Mouse (Mus musculus) spleen, postnatal 4 days (tissue): ENCODE results near the gene Stom.

Source experiments
- DNase-seq, 2 experiments: peaks; one replicate each; pipeline ENCODE4 v3.0.0; 2022; ENCODE audit warnings: low spot score in 2 of 2

Gene Stom

DNA sequence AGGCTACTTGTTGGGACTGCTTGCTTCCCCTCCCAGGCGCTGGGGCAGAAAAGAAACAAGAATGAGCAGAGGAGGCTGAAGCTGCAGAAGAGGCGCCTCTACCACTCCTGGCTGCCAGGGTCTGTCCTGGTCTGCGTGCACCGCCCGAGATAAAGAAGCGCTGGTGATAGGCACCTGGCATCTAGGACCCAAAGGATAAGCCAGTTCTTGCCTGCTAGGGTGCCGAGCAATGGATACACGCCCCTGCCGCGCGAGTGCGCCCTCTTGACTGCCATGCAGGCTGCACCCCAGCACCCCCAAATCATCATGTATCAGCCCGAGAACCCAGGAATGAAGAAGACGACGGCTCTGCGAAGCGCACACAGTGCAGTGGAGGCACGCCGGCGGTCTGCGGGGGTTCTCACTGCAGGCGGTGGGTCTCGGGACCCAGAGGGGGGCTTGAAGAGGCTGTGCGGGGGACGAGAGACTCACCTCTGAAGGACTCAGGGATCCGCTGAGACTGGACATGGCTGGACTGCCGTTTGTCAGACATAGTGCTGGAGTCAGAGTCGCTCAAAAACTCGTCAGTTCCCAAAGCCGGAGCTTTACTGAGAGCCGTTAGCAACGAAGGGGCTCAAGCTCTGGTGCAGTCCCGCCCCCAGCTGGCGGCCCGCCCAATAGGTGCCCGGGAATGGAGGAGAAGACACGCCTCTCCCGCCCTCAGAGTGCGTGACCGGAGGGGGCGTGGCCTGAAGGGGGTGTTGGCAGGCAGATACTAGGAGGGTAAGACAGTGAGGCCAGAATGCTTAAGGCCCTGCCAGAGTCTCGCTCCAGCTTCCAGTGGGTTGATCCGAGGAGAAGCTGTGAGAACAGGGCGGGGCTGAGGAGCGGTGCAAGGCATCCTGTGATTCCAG, at the start of gene Stom:
Gene Stom, minus strand, starts transcription at position 589 of the 893 bp plus-strand sequence.
- peak; percentile 100 for DNase-seq

DNA sequence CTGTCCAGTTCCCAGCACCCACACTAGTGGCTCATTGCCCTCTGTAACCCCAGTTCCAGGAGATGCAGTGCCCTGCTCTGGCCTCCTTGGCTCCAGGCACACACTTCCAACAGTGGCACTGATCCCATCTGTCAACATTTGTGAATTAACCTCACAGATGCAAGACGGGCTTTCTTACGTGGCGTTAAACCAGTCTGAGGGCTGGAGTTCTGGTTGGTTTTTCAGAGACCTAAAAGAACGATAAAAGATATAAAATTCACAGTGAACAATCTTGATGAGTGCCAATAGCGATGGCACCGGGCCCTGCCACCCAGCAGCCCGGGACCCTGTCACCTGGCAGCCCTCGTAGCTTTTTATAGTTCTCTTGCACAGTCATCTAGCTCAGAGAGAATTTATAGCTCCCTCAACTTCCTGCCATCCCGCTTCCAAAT, 48.7 kb upstream of the Stom start:
- no peak for DNase-seq

DNA sequence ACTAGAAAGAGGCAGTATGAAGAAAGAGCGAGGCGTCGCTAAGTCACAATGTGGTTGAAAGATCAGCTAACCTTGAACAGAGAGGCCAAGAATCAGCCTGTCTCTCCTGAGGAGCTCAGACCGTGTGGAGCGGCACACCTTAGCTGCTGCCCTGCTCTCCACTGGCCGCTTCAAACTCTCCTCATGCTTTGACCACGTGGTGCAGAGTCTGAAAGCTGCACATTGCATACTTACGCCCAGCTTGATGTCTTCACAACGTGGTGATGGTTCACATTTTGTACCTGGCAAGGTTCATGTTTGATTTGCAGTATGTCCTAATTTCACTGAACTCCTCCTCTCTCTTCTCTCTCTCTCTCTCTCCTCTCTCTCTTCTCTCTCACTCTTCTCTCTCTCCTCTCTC, 42.5 kb upstream of the Stom start:
- peak in 1 of 2 experiments; percentile 37 for DNase-seq

DNA sequence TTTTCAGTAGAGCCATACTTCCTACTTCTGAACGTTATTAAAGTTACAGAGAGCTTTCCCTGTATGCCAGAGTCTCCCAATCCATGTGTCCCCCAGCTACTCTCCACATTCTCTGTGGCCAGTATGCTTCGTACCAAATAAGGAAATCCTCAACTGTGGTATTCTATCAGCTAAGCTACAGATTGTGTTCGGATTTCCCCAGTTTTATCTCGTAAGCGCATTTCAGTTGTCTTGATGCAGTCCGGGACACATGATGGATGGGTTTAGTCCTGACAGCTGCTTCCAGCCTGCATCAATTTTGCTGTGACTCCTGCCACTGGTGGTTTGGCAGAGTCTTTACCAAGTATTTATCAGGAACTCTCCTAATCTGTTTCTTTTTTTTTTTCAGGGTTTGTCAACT, 40.8 kb upstream of the Stom start:
- peak in 1 of 2 experiments; percentile 46 for DNase-seq

DNA sequence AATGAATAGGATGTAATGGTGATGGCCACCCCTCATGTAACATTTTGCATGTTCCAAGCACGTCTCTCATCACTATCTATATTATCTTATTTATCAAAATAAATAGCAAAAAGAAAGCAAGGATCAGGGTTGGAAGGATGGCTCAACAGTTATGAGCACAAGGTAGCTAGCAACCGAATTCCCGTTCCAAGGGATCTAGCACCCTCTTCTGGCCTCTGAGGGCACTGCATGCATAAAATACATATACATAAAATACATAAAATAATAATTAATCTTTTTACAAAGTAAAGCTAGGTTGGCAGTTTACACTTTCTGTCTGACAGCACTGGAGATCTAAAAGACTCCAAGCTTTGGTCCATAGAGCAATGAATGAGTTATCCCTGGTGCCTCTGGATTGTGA, 36.2 kb upstream of the Stom start:
- DNase-seq = peak; percentile 51 to 80

DNA sequence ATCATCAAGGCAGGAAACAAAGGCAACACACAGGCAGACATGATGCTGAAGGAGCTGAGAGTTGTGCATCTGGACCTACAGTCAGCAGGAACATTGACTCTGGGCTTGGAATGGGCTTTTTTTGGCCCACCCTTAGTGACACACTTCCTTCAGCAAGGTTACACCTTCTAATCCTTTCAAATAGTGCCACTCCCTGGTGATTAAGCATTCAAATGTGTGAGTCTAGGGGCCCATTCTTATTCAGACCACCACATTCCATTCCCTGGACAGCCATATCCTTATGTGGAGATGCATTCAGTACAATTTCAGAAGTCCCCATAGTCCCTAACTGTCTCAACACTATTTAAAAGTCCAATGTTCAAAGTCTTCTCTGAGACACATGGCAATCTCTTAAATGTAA, 33.9 kb upstream of the Stom start:
- no peak for DNase-seq

DNA sequence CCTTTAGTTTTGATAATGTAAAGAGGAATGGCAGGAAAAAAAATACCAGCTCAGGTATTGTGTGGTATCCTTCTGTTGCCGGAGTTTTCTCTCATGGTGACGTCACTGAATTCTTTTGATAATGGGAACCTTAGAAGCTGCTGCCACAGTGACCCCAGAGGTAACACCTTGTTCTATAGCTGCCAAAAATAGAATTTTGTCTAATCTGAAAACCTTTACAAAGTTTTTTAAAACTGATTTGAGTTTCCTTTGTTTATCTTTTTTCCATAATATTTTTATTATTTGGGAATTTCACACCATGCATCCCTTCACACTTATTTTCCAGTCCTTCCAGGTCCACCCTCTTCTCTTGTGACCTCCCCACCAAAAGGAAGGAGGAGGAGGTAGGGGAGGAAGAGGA, 30.9 kb upstream of the Stom start, which contains the start of gene 4930568D16Rik:
Gene 4930568D16Rik, minus strand, starts transcription at position 101 of the 400 bp plus-strand sequence.
- no peak for DNase-seq

DNA sequence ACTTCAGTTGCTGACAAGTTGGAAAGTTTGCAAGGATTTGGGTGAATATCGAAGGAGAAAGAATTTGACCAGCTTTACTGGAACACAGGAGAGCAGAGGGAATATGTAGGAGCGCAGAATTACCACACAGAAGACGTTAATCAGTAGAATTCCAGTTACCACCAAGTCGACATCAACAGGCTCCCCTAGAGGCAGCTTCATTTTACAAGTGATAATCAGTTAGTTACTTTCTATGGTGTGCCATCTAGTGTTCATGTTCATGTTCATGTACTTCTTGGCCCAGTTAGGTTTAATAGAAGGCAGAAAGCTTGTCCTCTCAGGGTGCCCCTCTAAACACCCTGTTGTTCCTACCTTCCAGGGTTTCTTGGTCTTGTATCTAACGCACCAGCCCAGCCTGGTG, 12.4 kb upstream of the Stom start:
- no peak for DNase-seq

DNA sequence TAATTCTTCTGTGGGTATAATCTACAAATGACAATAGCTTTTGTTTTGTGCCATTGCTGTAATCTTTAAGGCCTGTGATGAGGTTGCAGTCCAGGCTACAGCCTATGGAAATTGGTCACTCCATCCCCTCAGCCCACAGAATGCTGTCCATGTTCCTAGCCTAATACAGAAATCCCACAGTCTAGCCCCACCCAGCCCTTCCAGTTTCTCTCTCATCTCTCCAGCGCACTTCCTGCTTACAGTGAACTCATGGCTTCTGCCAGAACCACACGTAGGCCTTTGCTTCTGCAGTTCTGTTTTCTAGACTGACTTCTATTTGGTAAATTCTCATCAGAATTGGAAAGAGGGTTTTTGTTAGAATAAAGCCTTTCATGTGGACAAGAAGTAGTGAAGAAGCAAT, 9.2 kb upstream of the Stom start:
- peak in 1 of 2 experiments; percentile 51 for DNase-seq

DNA sequence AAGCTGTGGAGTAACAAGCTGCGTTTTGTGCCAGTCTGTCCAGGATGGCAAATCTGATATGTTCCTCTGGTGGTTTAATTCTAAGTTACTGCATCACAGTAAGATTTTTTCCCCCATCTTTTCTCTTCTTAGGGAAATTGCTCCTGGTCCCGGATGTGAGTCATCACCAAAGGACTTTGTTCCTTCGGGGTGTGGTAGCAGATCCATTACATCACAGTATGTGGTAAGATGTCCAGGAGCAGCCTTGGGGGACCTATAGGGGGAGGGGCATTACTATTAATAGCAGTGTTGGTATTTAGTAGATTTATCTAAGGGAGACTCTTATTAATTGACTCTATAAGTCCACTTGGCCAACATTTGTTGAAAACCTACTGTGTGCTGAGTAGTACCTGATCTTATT, 5.8 kb upstream of the Stom start:
- no peak for DNase-seq

DNA sequence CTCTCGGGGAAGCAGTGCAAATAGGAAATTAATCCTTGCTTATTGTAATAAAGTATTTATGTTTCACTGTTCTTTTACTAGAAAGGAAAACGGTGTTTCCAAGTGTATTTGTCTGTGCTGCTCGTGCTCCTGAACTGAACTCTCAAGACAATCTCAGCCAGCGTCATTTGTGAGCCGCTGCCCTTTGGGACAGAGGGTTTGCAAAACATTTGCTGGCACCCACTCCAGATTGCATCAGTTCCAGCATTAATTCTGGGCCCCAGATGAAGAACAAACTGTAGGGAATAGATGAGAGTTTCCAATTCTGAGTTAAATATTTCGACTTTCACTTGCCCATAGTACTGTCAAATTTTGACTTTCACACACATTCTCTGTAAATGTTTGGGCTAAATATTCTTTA, 1.9 kb upstream of the Stom start:
- DNase-seq = no peak

DNA sequence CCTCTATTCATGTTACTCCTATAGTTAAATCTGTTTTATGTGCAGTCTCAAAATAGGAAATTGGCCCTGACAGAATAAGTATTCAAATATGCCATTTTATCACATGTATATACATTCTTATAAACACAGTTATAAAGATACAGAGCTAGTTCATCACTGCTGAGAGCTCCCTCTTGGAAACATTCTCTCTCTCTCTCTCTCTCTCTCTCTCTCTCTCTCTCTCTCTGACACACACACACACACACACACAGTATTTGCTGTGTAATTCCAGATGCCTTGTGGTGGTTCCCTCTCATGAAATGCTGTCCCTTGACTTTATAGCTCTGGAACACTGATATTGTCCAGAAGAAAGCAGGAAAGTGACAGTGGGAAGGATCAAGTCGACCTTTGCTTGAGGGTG, 1.3 kb upstream of the Stom start:
- no peak for DNase-seq

DNA sequence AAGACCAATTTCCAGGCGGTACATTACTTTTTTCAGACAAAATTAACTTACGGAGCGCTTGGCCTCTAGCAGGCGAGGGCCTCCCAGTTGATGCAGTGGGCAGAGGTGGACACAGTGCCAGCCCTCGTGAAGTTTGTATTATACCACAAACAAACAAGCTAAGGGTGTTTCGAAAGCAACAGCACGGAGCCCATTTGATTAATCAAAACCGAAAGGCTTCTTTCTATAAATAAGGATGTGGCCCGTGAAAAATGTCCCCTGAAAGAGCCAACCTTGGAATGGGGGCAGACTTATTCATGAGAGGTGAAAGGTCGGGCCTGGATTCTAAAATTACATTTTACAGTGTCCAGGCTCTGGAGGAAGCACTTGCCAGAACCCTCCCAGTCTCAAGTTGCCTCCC, 643 bp upstream of the Stom start:
- DNase-seq = peak in 1 of 2 experiments; percentile 66

DNA sequence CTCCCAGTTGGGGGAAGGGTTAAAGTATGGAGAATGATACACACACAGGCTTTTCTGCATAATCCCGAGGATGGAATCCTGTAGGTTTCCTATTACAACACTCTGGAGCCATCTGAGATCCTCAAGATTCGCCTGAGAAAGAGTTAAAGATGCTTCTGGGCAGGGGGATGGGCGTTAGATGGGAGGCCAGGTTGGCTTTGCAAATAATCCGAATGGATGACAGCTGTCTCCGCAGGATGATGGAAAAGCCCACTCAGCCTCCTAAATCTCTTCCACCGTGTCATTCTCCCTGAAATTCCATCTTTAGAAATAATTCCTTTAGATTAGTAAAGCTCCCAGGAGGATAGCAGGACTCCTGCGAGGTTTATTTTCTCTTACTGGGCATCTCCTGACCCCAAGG, 1.2 kb downstream of the Stom start:
- DNase-seq = no peak

DNA sequence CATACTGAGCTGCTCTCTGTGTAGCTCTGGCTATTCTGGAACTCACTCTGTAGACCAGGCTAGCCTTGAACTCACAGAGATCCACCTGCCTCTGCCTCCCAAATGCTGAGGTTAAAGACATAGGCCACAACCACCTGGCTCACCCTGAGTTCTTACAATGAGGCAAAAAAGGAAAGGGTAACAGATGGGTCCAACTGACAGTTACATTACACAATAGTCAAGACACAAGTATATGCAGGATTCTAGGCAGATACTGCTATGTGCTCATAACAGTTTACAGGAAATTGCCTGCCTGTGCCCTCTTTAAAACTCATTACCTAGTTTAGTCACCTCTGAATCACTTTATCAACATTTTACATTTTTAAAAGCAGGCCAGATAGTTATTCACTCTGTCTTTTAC, 3.1 kb downstream of the Stom start:
- no peak for DNase-seq

DNA sequence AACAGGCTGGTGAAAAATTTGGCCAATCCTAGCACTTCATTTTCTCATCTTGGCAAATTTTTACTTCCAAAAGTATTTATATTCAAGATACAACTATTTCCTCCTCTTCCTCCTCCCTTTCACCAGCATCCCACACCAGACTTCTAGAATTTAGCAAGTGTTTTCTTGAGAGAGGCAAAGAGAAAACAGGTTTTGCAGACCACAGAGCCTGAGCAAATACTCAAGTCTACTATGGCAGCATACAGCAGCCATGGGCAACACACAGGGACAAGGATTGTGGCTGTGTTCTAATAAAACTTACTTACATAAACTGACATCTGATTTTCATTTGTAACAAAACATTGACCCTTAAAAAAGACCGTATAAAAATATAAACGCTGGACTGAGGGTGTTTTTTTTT, 5.6 kb downstream of the Stom start:
- DNase-seq = no peak

DNA sequence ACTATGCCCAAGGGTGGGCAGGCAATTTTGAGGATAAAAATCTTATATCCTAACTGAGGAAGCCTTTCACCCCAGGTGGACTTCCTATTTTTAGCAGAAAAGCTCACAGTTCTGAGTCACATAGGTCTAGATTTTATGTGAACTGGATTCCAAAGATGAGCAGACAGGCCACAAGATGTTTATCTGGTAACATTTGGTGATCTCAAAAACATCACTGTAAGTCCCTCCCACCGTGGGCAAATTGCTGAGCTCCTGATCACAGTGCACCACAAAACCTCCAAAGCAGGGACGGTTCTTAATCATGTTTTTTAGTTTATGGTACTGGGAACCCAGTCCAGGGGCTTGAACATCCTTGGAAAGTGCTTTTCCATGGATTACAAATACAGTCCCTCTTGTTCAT, 7.7 kb downstream of the Stom start:
- DNase-seq = no peak

DNA sequence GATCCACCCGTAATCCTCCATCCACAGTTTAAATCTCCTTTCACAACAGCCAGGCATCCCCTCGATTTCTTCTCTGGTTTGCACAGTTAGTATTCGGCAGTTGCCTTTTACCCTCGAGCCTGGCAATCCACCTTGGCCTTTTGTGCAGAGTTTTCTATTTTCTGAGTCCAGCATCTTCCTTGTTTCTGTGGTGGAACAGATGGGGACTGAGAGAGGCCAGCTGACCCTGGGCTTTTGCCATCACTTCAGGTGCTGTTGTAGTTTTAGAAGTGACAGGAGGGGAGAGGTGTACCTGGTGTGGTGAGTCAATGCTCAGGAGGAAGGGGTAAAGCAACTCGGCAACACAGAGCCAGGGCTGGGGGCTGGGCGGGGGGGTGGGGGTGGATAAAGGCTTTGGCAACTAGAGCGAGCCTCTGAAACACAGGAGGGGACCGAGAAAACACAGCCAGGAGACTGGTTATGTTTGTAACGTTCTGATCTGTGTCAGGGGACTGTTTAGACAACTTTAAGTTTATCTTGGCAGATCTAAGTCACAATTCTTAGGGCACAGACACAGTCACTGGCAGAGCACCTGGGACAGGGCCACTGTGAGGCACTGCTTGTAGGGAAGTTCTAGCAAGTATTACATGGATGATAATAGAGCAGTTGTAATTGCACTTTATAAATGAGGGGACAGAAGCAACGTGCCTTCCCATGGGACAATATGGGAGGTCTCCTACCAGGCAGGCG, 8.5 kb downstream of the Stom start:
- no peak for DNase-seq

DNA sequence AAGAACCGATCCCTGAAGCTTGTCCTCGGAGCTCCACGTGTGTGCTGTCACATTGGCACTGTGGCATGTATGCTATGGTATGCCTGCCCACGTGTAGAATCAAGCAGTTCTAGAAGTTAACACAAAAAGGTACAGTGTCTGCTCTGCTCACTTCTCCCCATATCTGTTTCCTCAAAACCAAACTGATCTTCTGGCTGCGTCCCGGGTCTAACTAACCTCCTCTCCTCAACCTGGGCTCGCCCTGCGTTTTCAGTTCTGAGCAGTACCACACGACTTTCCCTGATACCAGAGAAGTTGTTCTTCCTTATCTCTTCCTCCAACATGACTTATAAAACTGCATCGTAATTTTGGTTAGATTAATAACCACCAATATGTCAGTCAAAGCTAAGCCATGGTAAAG, 9.2 kb downstream of the Stom start:
- DNase-seq = peak; percentile 56 to 75

DNA sequence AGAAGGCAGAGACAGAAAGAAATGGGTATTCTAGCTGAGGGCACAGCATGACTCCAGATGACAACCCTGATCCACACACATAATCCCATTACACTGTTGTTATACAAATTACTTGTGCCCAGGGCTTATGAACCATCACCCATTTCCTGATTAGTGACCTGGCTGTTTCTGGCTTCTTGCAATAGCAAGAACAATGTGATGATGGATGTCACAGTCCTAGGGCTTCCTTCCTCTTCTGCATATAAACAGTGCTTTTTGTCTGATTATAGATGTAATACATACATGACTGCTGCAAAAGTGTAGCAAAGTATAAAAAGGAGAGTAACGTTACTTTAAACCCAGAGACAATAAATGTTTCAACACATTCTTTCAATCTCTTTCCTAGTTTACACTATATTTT, 9.8 kb downstream of the Stom start:
- no peak for DNase-seq

DNA sequence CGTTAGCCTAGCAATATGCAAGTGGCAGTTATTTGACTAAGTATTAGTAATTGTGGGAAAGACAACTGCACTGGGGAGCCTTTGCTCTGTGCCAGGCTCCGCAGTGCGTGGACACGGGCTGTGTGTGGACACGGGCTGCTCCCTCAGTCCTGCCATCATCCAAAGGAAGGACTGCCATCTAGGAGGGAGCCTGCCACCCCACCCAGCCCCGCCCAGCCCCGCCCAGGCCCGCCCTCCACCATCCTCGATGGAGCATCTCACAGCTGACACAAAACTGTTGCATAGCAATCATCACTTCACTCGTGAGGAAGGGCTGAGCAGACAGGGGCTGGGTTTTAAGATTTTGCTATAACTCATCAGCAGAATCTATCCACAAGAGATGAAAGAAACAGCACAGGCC, 10.8 kb downstream of the Stom start:
- no peak for DNase-seq

DNA sequence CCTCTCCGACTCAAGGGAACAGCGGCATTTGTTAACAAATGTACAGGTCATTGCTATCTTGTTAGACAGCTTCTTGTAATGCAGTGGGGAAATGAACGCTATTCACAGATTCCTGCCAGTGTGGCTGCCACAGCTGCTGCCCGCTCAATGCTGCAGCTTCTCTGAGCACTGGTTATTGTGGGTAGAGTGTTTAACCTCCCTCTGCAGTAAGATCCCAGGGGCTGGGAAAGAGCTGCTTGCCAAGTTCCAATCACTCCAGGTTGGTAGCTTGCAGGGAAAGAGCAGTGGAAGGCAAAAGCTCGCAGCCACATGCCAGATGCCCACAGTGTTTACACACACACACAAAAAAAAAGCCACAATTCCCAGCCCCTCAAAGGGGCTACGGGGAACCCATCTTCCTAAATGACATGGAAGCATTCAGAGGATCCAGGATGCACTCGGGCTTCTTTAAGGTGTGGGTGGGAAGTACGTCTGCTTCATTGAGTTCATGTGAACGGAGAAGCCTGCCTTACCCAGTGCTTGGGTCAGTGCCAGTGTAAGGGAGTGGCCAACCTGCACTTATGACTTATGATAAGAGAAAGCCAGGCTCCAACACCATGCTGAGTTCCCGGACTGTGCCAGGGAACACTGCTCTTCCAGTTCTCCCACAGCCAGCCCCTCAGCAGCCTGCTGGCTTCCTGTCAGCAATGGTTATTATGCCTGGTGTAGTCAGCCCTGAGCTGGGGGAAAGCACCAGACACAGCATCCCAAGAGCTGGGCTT, 14.2 kb downstream of the Stom start:
- DNase-seq = peak; percentile 83 to 86
